Mouse (Mus musculus) neural tube, embryonic 15.5 days (tissue): Measurements from ENCODE around the gene Gm27027. TPM values are rescaled to one million over a fixed set of nuclear protein-coding genes. Genes with fewer than 3 reads are reported as not detected.

ENCODE experiments used
- ATAC-seq: fragments of 200-750 bp; cut with Nextera tagmentation; 2 replicates; pipeline ENCODE4 v1.8.0; 2017; ENCODE audit warnings: mild to moderate bottlenecking, moderate TSS enrichment, moderate library complexity; ENCODE audit not compliant: low FRiP score
- H3K27ac ChIP-seq: fragments of 300-500 bp; sonication (generic); replicated peaks from 2 replicates; pipeline ENCODE4 v1.5.1; 2015; ENCODE audit warnings: mild to moderate bottlenecking, inconsistent platforms
- H3K27me3 ChIP-seq: fragments of 300-500 bp; sonication (generic); replicated peaks from 2 replicates; pipeline ENCODE4 v1.6.1; 2015; ENCODE audit warnings: inconsistent platforms
- H3K36me3 ChIP-seq: fragments of 300-500 bp; sonication (generic); 2 replicates; pipeline ENCODE4 v1.6.1; 2015; ENCODE audit warnings: inconsistent platforms
- H3K4me1 ChIP-seq: fragments of 300-500 bp; sonication (generic); 2 replicates; pipeline ENCODE4 v1.6.1; 2015; ENCODE audit warnings: inconsistent platforms
- H3K4me2 ChIP-seq: fragments of 300-500 bp; sonication (generic); 2 replicates; pipeline ENCODE4 v1.6.1; 2015; ENCODE audit warnings: inconsistent platforms, mild to moderate bottlenecking, moderate library complexity
- H3K4me3 ChIP-seq: fragments of 300-500 bp; sonication (generic); replicated peaks from 2 replicates; pipeline ENCODE4 v1.5.1; 2015; ENCODE audit warnings: mild to moderate bottlenecking, inconsistent platforms
- H3K9ac ChIP-seq: fragments of 300-500 bp; sonication (generic); replicated peaks from 2 replicates; pipeline ENCODE4 v1.6.1; 2015; ENCODE audit warnings: mild to moderate bottlenecking, inconsistent platforms
- H3K9me3 ChIP-seq: fragments of 300-500 bp; sonication (generic); replicated peaks from 2 replicates; pipeline ENCODE4 v1.6.1; 2016; ENCODE audit warnings: inconsistent platforms
- WGBS: fragments of 180-500 bp; shearing (Covaris S2); methylation state at CpG from one replicate; pipeline ENCODE4 v1.1.7; 2015; ENCODE audit warnings: mixed read lengths; 5-methylcytosine and 5-hydroxymethylcytosine counted together
- polyA plus RNA-seq: library from polyadenylated mRNA; unstranded; fragments of >200 nt; fragmentation: Nextera tagmentation; extraction: Ambion mirVana; gene quantifications from 2 replicates; pipeline ENCODE4 v1.2.1, GENCODE M21; 2015

Gm27027 gene
- polyA plus RNA-seq = not detected in 2 replicates

- no peaks in the 10 kb centered on the region for H3K27me3 ChIP-seq
- H3K9me3 ChIP-seq = no peaks in the 10 kb centered on the region
- no peak within 1 kb of the TSS for H3K4me3 ChIP-seq
- H3K27ac ChIP-seq = no peak within 1 kb of the TSS
- peaks cover 18% of the 10 kb centered on the region for H3K4me1 ChIP-seq
- no peak within 1 kb of the TSS for H3K4me2 ChIP-seq
- 88% methylated on average over 6 of the region's 6 CpGs for WGBS
- no peak within 1 kb of the TSS for H3K9ac ChIP-seq
- H3K36me3 ChIP-seq = peaks cover 58% of the 10 kb centered on the region
- ATAC-seq = no peak
These were observed at the start of gene Gm27027 for GRCm38 (mm10) chr2:93996254-93996653. Gene Gm27027, minus strand, starts transcription at chr2:93996354.

- Histone ChIP-seq H3K4me1 (peaks cover 41% of the 10 kb centered on the region), H3K4me3 (no peak overlapping the region), H3K9ac (no peak overlapping the region; the same call in 1 of the 2 replicates), H3K9me3 (no peaks in the 10 kb centered on the region), H3K27ac (no peak overlapping the region), H3K36me3 (no peaks in the 10 kb centered on the region), H3K27me3 (no peaks in the 10 kb centered on the region), H3K4me2 (no peak overlapping the region)
- ATAC-seq = no peak
- WGBS = 60% methylated on average over 6 of the region's 6 CpGs
These were observed 49.4 kb upstream of the Gm27027 start for GRCm38 (mm10) chr2:94045411-94046090.

- no peak overlapping the region for H3K4me3 ChIP-seq
- WGBS = 80% methylated on average over 2 of the region's 2 CpGs
- no peak overlapping the region for H3K9ac ChIP-seq
- peaks cover 31% of the 10 kb centered on the region for H3K4me1 ChIP-seq
- H3K27ac ChIP-seq = 0 out of 2 replicates have a peak overlapping the region, but pooled peaks have one; percentile 28
- H3K36me3 ChIP-seq = no peaks in the 10 kb centered on the region
- H3K27me3 ChIP-seq = no peaks in the 10 kb centered on the region
- no peak for ATAC-seq
- H3K4me2 ChIP-seq = no peak overlapping the region
- H3K9me3 ChIP-seq = no peaks in the 10 kb centered on the region
These were observed 48.0 kb upstream of the Gm27027 start for GRCm38 (mm10) chr2:94044174-94044573.

- no peak overlapping the region for H3K4me2 ChIP-seq
- no peaks in the 10 kb centered on the region for H3K9me3 ChIP-seq
- no peak overlapping the region for H3K4me3 ChIP-seq
- H3K27ac ChIP-seq = no peak overlapping the region; the same call in 1 of the 2 replicates
- WGBS = 29% methylated on average over 5 of the region's 5 CpGs
- H3K4me1 ChIP-seq = peaks cover 26% of the 10 kb centered on the region
- no peaks in the 10 kb centered on the region for H3K36me3 ChIP-seq
- ATAC-seq = peak; percentile 58
- H3K27me3 ChIP-seq = no peaks in the 10 kb centered on the region
- no peak overlapping the region for H3K9ac ChIP-seq
These were observed 47.5 kb upstream of the Gm27027 start for GRCm38 (mm10) chr2:94043662-94044061.

- Histone ChIP-seq H3K4me2 (no peak overlapping the region), H3K36me3 (no peaks in the 10 kb centered on the region), H3K27me3 (no peaks in the 10 kb centered on the region), H3K9me3 (no peaks in the 10 kb centered on the region), H3K27ac (no peak overlapping the region), H3K4me3 (no peak overlapping the region), H3K4me1 (peaks cover 20% of the 10 kb centered on the region), H3K9ac (no peak overlapping the region)
- 94% methylated on average over 3 of the region's 3 CpGs for WGBS
- ATAC-seq = no peak
These were observed 46.3 kb upstream of the Gm27027 start for GRCm38 (mm10) chr2:94042461-94042860.

- no peaks in the 10 kb centered on the region for H3K36me3 ChIP-seq
- H3K27me3 ChIP-seq = no peaks in the 10 kb centered on the region
- H3K27ac ChIP-seq = no peak overlapping the region
- H3K4me2 ChIP-seq = no peak overlapping the region
- WGBS = 92% methylated on average over 5 of the region's 5 CpGs
- no peak for ATAC-seq
- H3K4me1 ChIP-seq = peaks cover 18% of the 10 kb centered on the region
- H3K9ac ChIP-seq = no peak overlapping the region
- no peak overlapping the region for H3K4me3 ChIP-seq
- H3K9me3 ChIP-seq = no peaks in the 10 kb centered on the region
These were observed 44.4 kb upstream of the Gm27027 start for GRCm38 (mm10) chr2:94040391-94041125.

- no peak overlapping the region for H3K4me2 ChIP-seq
- no peaks in the 10 kb centered on the region for H3K9me3 ChIP-seq
- H3K9ac ChIP-seq = no peak overlapping the region
- ATAC-seq = peak; percentile 91
- no peaks in the 10 kb centered on the region for H3K27me3 ChIP-seq
- H3K4me1 ChIP-seq = no peaks in the 10 kb centered on the region
- no peak overlapping the region for H3K27ac ChIP-seq
- H3K4me3 ChIP-seq = no peak overlapping the region
- H3K36me3 ChIP-seq = peaks cover 5% of the 10 kb centered on the region; the same call in 1 of the 2 replicates
- WGBS = 70% methylated on average over 9 of the region's 9 CpGs
These were observed 39.5 kb upstream of the Gm27027 start for GRCm38 (mm10) chr2:94035428-94036331.

GRCm38 (mm10) chr2:94030602-94031001 is 34.4 kb upstream of the Gm27027 start:
- Histone ChIP-seq H3K9ac (no peak overlapping the region), H3K27ac (no peak overlapping the region), H3K36me3 (peaks cover 5% of the 10 kb centered on the region; the same call in 1 of the 2 replicates), H3K9me3 (no peaks in the 10 kb centered on the region), H3K4me3 (no peak overlapping the region), H3K4me2 (no peak overlapping the region), H3K27me3 (no peaks in the 10 kb centered on the region), H3K4me1 (no peaks in the 10 kb centered on the region)
- no peak for ATAC-seq

- no peak for ATAC-seq
- WGBS = 65% methylated on average over 6 of the region's 6 CpGs
- no peaks in the 10 kb centered on the region for H3K4me1 ChIP-seq
These were observed 28.5 kb upstream of the Gm27027 start for GRCm38 (mm10) chr2:94024637-94025036.

GRCm38 (mm10) chr2:94010335-94011291 is 14.5 kb upstream of the Gm27027 start, which contains the start of gene Alkbh3:
Gene Alkbh3, minus strand, starts transcription at chr2:94010807.
- peak within 1 kb of the TSS; percentile 51; the same call in 1 of the 2 replicates for H3K27ac ChIP-seq
- 6% methylated on average over 47 of the region's 47 CpGs for WGBS
- peak within 1 kb of the TSS; percentile 66 for H3K4me2 ChIP-seq
- H3K4me1 ChIP-seq = peaks cover 22% of the 10 kb centered on the region
- peak; percentile 99 for ATAC-seq
- no peaks in the 10 kb centered on the region for H3K27me3 ChIP-seq
- H3K36me3 ChIP-seq = peaks cover 26% of the 10 kb centered on the region
- no peaks in the 10 kb centered on the region for H3K9me3 ChIP-seq
- peak within 1 kb of the TSS; percentile 80 for H3K9ac ChIP-seq
- peak within 1 kb of the TSS; percentile 77 for H3K4me3 ChIP-seq

More at GRCm38 (mm10) chr2:94024637-94025036, 28.5 kb upstream of the Gm27027 start:
- no peaks in the 10 kb centered on the region for H3K27me3 ChIP-seq
- no peaks in the 10 kb centered on the region for H3K36me3 ChIP-seq
- no peaks in the 10 kb centered on the region for H3K9me3 ChIP-seq
- H3K4me2 ChIP-seq = no peak overlapping the region
- H3K4me3 ChIP-seq = no peak overlapping the region
- no peak overlapping the region for H3K9ac ChIP-seq
- no peak overlapping the region for H3K27ac ChIP-seq
